8 mouse cellular contexts compared by ENCODE assay signal in genomic region chr9:60887389-60887811, GRCm38 (mm10).
A peak's percentile ranks its signal among the peaks of the same experiment; 100 is the strongest.
DNase-seq lines count a peak whose midpoint lies in the region; ATAC-seq and TF ChIP-seq lines count a peak whose summit lies in the region.
"Had no signal": no experiment of that assay in that cellular context is flagged by ENCODE, and none has a peak within 500 bp of the region (broad histone marks: within the 10 kb centered on the region; RNA-seq: fewer than 3 reads in every experiment).

No protein-coding gene starts in this region.

- H3K4me1 ChIP-seq in liver, adult 2 months (ENCODE audit: control insufficient read depth, insufficient read depth, low read length): no peaks in the 10 kb centered on the region
- H3K4me1 ChIP-seq in liver, embryonic 12.5 days: no peaks in the 10 kb centered on the region
- H3K4me1 ChIP-seq in forebrain, embryonic 10.5 days: peaks cover 27% of the 10 kb centered on the region
- H3K4me1 ChIP-seq in neural tube, embryonic 13.5 days (replicated peaks): peaks cover 39% of the 10 kb centered on the region

- no peak for TF ChIP-seq CTCF in liver, adult 2 months (IDR thresholded peaks at IDR 0.05; ENCODE audit: low read depth, low read length)

- no peak for TF ChIP-seq POLR2A in liver, adult 2 months (IDR thresholded peaks at IDR 0.05; ENCODE audit: extremely low read depth, insufficient read depth, low read length)

- H3K79me2 ChIP-seq in liver, adult 2 months (ENCODE audit: control insufficient read depth, insufficient read depth, low read length): no peaks in the 10 kb centered on the region

- no peak overlapping the region for H3K4me2 ChIP-seq in liver, embryonic 12.5 days
- H3K4me2 ChIP-seq in neural tube, embryonic 13.5 days: no peak overlapping the region
- H3K4me2 ChIP-seq: limb, embryonic 15.5 days had no signal

- peak; percentile 15 for DNase-seq in liver, adult 2 months (ENCODE audit: extremely low read depth, low read depth, low spot score)
- DNase-seq in forebrain, embryonic 10.5 days (ENCODE audit: extremely low spot score, low spot score): no peak
- DNase-seq in induced T-regulatory cell, adult 2 months (ENCODE audit: low read depth): peak; percentile 8
- no peak for DNase-seq in MN1 (ENCODE audit: low spot score)

- 69% methylated on average over 9 of the region's 9 CpGs for WGBS in liver, adult 2 months
- 64% methylated on average over 9 of the region's 9 CpGs for WGBS in liver, embryonic 12.5 days (ENCODE audit: insufficient replicate concordance)
- 68% methylated on average over 9 of the region's 9 CpGs for WGBS in forebrain, embryonic 10.5 days
- 58% methylated on average over 9 of the region's 9 CpGs for WGBS in neural tube, embryonic 13.5 days

- H3K36me3 ChIP-seq in liver, adult 2 months (ENCODE audit: control insufficient read depth, insufficient read depth, low read length): 0 out of 2 replicates have a peak, but pooled peaks cover 3% of the 10 kb centered on the region
- peaks cover 2% of the 10 kb centered on the region; the same call in 1 of the 2 replicates for H3K36me3 ChIP-seq in liver, embryonic 12.5 days
- H3K36me3 ChIP-seq in forebrain, embryonic 10.5 days (replicated peaks): peaks cover 10% of the 10 kb centered on the region
- no peaks in the 10 kb centered on the region for H3K36me3 ChIP-seq in neural tube, embryonic 13.5 days

- H3K27ac ChIP-seq in liver, adult 2 months (replicated peaks; ENCODE audit: insufficient read depth, low read depth, low read length): no peak overlapping the region
- H3K27ac ChIP-seq in liver, embryonic 12.5 days: no peak overlapping the region
- H3K27ac ChIP-seq in forebrain, embryonic 10.5 days: peak overlapping the region; percentile 67; the same call in 1 of the 2 replicates
- peak overlapping the region; percentile 49; the same call in 1 of the 2 replicates for H3K27ac ChIP-seq in neural tube, embryonic 13.5 days (replicated peaks)
- H3K27ac ChIP-seq: limb, embryonic 15.5 days had no signal

- no peak for ATAC-seq in liver, embryonic 12.5 days
- ATAC-seq in neural tube, embryonic 13.5 days (ENCODE audit: low read depth): peak; percentile 13; the same call in 1 of the 2 replicates
- no peak for ATAC-seq in frontal cortex, adult (ENCODE audit: low TSS enrichment)

- H3K9ac ChIP-seq in liver, adult 2 months (ENCODE audit: low read depth, low read length): no peak overlapping the region
- H3K9ac ChIP-seq in liver, embryonic 12.5 days: no peak overlapping the region
- H3K9ac ChIP-seq in neural tube, embryonic 13.5 days: no peak overlapping the region
- H3K9ac ChIP-seq: limb, embryonic 15.5 days had no signal

- H3K27me3 ChIP-seq in liver, adult 2 months (ENCODE audit: control insufficient read depth, insufficient read depth, low read length): no peaks in the 10 kb centered on the region
- H3K27me3 ChIP-seq in liver, embryonic 12.5 days (replicated peaks): no peaks in the 10 kb centered on the region
- H3K27me3 ChIP-seq in forebrain, embryonic 10.5 days (ENCODE audit: poor library complexity, severe bottlenecking): peaks cover 77% of the 10 kb centered on the region
- H3K27me3 ChIP-seq in neural tube, embryonic 13.5 days: peaks cover 6% of the 10 kb centered on the region; the same call in 1 of the 2 replicates
- H3K27me3 ChIP-seq: limb, embryonic 15.5 days had no signal

- no peak overlapping the region for H3K4me3 ChIP-seq in liver, adult 2 months (ENCODE audit: insufficient read depth, low read depth, low read length)
- no peak overlapping the region for H3K4me3 ChIP-seq in liver, embryonic 12.5 days
- H3K4me3 ChIP-seq in forebrain, embryonic 10.5 days: no peak overlapping the region
- H3K4me3 ChIP-seq in neural tube, embryonic 13.5 days: no peak overlapping the region
- H3K4me3 ChIP-seq: limb, embryonic 15.5 days had no signal

- no peaks in the 10 kb centered on the region for H3K9me3 ChIP-seq in liver, embryonic 12.5 days (replicated peaks)
- peaks cover 5% of the 10 kb centered on the region; the same call in 1 of the 2 replicates for H3K9me3 ChIP-seq in forebrain, embryonic 10.5 days
- H3K9me3 ChIP-seq in neural tube, embryonic 13.5 days: no peaks in the 10 kb centered on the region
- H3K9me3 ChIP-seq: limb, embryonic 15.5 days had no signal

Comparison
In these comparisons a context has a peak if more than half of its experiments do, and no peak if none do; other contexts are left out.
1. DNase-seq: peak in liver, adult 2 months (single experiment) and induced T-regulatory cell, adult 2 months (single experiment); none in forebrain, embryonic 10.5 days (single experiment) and MN1 (single experiment).
2. H3K27ac ChIP-seq: peak in forebrain, embryonic 10.5 days (single experiment) and neural tube, embryonic 13.5 days (single experiment); none in liver, adult 2 months (single experiment) and liver, embryonic 12.5 days (single experiment).